Mouse (Mus musculus): ENCODE data around the gene Tmem217. TPM values are rescaled to one million over a fixed set of nuclear protein-coding genes. Genes with fewer than 3 reads are reported as not detected.

The Tmem217 gene
- polyA plus RNA-seq, 1 experiment from 2014 or later, result not detected

GRCm38 (mm10) chr17:29579579-29580126 is 27.5 kb upstream of the Tmem217 start:
- Histone ChIP-seq H3K4me2 (replicated peaks; ENCODE audit: low read depth) (no peak overlapping the region), H3K9me3 (ENCODE audit: control insufficient read depth) (no peaks in the 10 kb centered on the region), H3K4me1 (replicated peaks; ENCODE audit: control insufficient read depth, insufficient read depth, low read length) (peaks cover 3% of the 10 kb centered on the region; the same call in 1 of the 2 replicates), H3K4me3 (ENCODE audit: low read depth, low read length) (no peak overlapping the region), H3K27me3 (replicated peaks; ENCODE audit: control insufficient read depth, insufficient read depth, low read length) (no peaks in the 10 kb centered on the region), H3K36me3 (ENCODE audit: control insufficient read depth, insufficient read depth) (peaks cover 42% of the 10 kb centered on the region), H3K9ac (ENCODE audit: low read depth, low read length) (no peak overlapping the region), H3K27ac (ENCODE audit: low read depth, low read length) (peak overlapping the region; percentile 57)
- peak; percentile 83 for ATAC-seq
- no peak for TF ChIP-seq CTCF (IDR thresholded peaks at IDR 0.05; ENCODE audit: low read depth)
- WGBS, result 43% methylated on average over 4 of the region's 4 CpGs

- Histone ChIP-seq H3K4me1 (replicated peaks; ENCODE audit: control insufficient read depth, insufficient read depth, low read length) (no peaks in the 10 kb centered on the region), H3K36me3 (ENCODE audit: control insufficient read depth, insufficient read depth) (peaks cover 62% of the 10 kb centered on the region), H3K4me2 (replicated peaks; ENCODE audit: low read depth) (no peak overlapping the region), H3K9ac (ENCODE audit: low read depth, low read length) (no peak overlapping the region), H3K27me3 (replicated peaks; ENCODE audit: control insufficient read depth, insufficient read depth, low read length) (no peaks in the 10 kb centered on the region), H3K9me3 (ENCODE audit: control insufficient read depth) (no peaks in the 10 kb centered on the region), H3K4me3 (ENCODE audit: low read depth, low read length) (no peak overlapping the region), H3K27ac (ENCODE audit: low read depth, low read length) (no peak overlapping the region)
- ATAC-seq, result no peak
- 92% methylated on average over 6 of the region's 6 CpGs for WGBS
- TF ChIP-seq CTCF (IDR thresholded peaks at IDR 0.05; ENCODE audit: low read depth), result no peak
Observed at GRCm38 (mm10) chr17:29569831-29570230, 17.6 kb upstream of the Tmem217 start.

GRCm38 (mm10) chr17:29568435-29568834 is 16.2 kb upstream of the Tmem217 start:
- TF ChIP-seq CTCF (IDR thresholded peaks at IDR 0.05; ENCODE audit: low read depth), result no peak
- Histone ChIP-seq H3K27me3 (replicated peaks; ENCODE audit: control insufficient read depth, insufficient read depth, low read length) (no peaks in the 10 kb centered on the region), H3K36me3 (ENCODE audit: control insufficient read depth, insufficient read depth) (peaks cover 66% of the 10 kb centered on the region), H3K9ac (ENCODE audit: low read depth, low read length) (no peak overlapping the region), H3K4me3 (ENCODE audit: low read depth, low read length) (no peak overlapping the region), H3K27ac (ENCODE audit: low read depth, low read length) (no peak overlapping the region), H3K9me3 (ENCODE audit: control insufficient read depth) (no peaks in the 10 kb centered on the region), H3K4me1 (replicated peaks; ENCODE audit: control insufficient read depth, insufficient read depth, low read length) (no peaks in the 10 kb centered on the region), H3K4me2 (replicated peaks; ENCODE audit: low read depth) (no peak overlapping the region)
- WGBS, result 89% methylated on average over 15 of the region's 15 CpGs
- no peak for ATAC-seq

- ATAC-seq, result no peak
- H3K9ac ChIP-seq (ENCODE audit: low read depth, low read length), result no peak overlapping the region
- peaks cover 37% of the 10 kb centered on the region for H3K36me3 ChIP-seq (ENCODE audit: control insufficient read depth, insufficient read depth)
- H3K4me2 ChIP-seq (replicated peaks; ENCODE audit: low read depth), result no peak overlapping the region
- H3K27me3 ChIP-seq (replicated peaks; ENCODE audit: control insufficient read depth, insufficient read depth, low read length), result no peaks in the 10 kb centered on the region
- H3K4me1 ChIP-seq (replicated peaks; ENCODE audit: control insufficient read depth, insufficient read depth, low read length), result no peaks in the 10 kb centered on the region
- no peak for TF ChIP-seq CTCF (IDR thresholded peaks at IDR 0.05; ENCODE audit: low read depth)
- H3K4me3 ChIP-seq (ENCODE audit: low read depth, low read length), result no peak overlapping the region
- no peaks in the 10 kb centered on the region for H3K9me3 ChIP-seq (ENCODE audit: control insufficient read depth)
- H3K27ac ChIP-seq (ENCODE audit: low read depth, low read length), result no peak overlapping the region
- 93% methylated on average over 5 of the region's 5 CpGs for WGBS
Observed at GRCm38 (mm10) chr17:29565521-29565920, 13.3 kb upstream of the Tmem217 start.

- Histone ChIP-seq H3K27me3 (replicated peaks; ENCODE audit: control insufficient read depth, insufficient read depth, low read length) (no peaks in the 10 kb centered on the region), H3K9ac (ENCODE audit: low read depth, low read length) (no peak overlapping the region), H3K4me2 (replicated peaks; ENCODE audit: low read depth) (no peak overlapping the region), H3K4me3 (ENCODE audit: low read depth, low read length) (no peak overlapping the region), H3K36me3 (ENCODE audit: control insufficient read depth, insufficient read depth) (no peaks in the 10 kb centered on the region), H3K9me3 (ENCODE audit: control insufficient read depth) (no peaks in the 10 kb centered on the region), H3K27ac (ENCODE audit: low read depth, low read length) (no peak overlapping the region), H3K4me1 (replicated peaks; ENCODE audit: control insufficient read depth, insufficient read depth, low read length) (no peaks in the 10 kb centered on the region; the same call in 1 of the 2 replicates)
- TF ChIP-seq CTCF (IDR thresholded peaks at IDR 0.05; ENCODE audit: low read depth), result no peak
- WGBS, result 78% methylated on average over 5 of the region's 5 CpGs
- ATAC-seq, result no peak
Observed at GRCm38 (mm10) chr17:29558476-29558875, 6.3 kb upstream of the Tmem217 start.

- no peak overlapping the region for H3K4me2 ChIP-seq (replicated peaks; ENCODE audit: low read depth)
- H3K9ac ChIP-seq (ENCODE audit: low read depth, low read length), result 0 out of 2 replicates have a peak overlapping the region, but pooled peaks have one; percentile 3
- H3K9me3 ChIP-seq (ENCODE audit: control insufficient read depth), result no peaks in the 10 kb centered on the region
- H3K4me1 ChIP-seq (replicated peaks; ENCODE audit: control insufficient read depth, insufficient read depth, low read length), result peaks cover 3% of the 10 kb centered on the region; the same call in 1 of the 2 replicates
- WGBS, result 30% methylated on average over 7 of the region's 7 CpGs
- ATAC-seq, result peak; percentile 71
- TF ChIP-seq CTCF (IDR thresholded peaks at IDR 0.05; ENCODE audit: low read depth), result no peak
- H3K27me3 ChIP-seq (replicated peaks; ENCODE audit: control insufficient read depth, insufficient read depth, low read length), result no peaks in the 10 kb centered on the region
- H3K27ac ChIP-seq (ENCODE audit: low read depth, low read length), result peak overlapping the region; percentile 21; the same call in 1 of the 2 replicates
- no peak overlapping the region for H3K4me3 ChIP-seq (ENCODE audit: low read depth, low read length)
- no peaks in the 10 kb centered on the region for H3K36me3 ChIP-seq (ENCODE audit: control insufficient read depth, insufficient read depth)
Observed at GRCm38 (mm10) chr17:29556893-29557292, 4.7 kb upstream of the Tmem217 start.
